Mouse (Mus musculus): Measurements from ENCODE around the gene Palld.

DNA sequence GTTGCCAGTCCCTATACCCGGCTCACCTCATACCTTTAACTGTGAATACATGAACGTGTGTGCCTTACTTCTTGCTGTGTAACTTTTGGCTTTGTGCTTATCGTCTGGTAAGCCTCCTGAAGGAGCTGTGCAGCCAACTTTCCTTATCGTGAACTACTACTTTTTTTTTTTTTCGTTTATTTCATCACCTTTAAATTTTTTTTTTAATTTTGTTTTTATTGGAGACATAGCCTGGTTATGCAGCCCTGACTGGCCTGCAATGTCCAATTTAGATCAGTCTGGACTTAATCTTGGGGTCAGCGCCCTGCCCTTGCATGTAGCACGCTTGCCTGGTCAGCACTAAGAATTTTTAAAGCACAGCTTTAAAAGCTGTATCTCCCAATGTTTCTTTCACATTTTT is 291.4 kb downstream of the Palld start:
- no peak for TF ChIP-seq CTCF (IDR thresholded peaks at IDR 0.05; ENCODE audit: extremely low read depth, insufficient read length, insufficient replicate concordance, low read depth, low read length)
- TF ChIP-seq POLR2A (IDR thresholded peaks at IDR 0.05; ENCODE audit: low read depth, low read length), result no peak

Data from small intestine, adult 2 months (tissue).